Mouse (Mus musculus) CH12.LX (cell line): ENCODE measurements at regions not wholly inside any gene's neighbourhood (a gene's known extent, or its start where the extent isn't known, plus 50 kb on each side); places are given as distances from the start of the nearest gene placed in this dataset.

Experiments used
- DNase-seq: peaks from one replicate; pipeline ENCODE4 v3.0.0-alpha.2; 2013; ENCODE audit errors: extremely low read depth
- H3K27ac ChIP-seq: 2 replicates; pipeline ENCODE4 v1.5.1; 2012; ENCODE audit warnings: low read depth, mild to moderate bottlenecking, control low read depth, moderate library complexity; ENCODE audit not compliant: insufficient read depth
- H3K27me3 ChIP-seq: replicated peaks from 2 replicates; pipeline ENCODE3; 2012; ENCODE audit warnings: inconsistent platforms
- H3K36me3 ChIP-seq, 2 experiments: replicated peaks in 1 of 2; 2 replicates each; pipeline versions ENCODE3 to v1.6.1; 2012; ENCODE audit warnings: inconsistent platforms in 1 of 2, low read length in 1 of 2, mild to moderate bottlenecking in 1 of 2, mixed read lengths in 1 of 2, moderate library complexity in 1 of 2; ENCODE audit not compliant: control insufficient read depth in 1 of 2, insufficient read depth in 1 of 2
- H3K4me1 ChIP-seq, 2 experiments: 2 replicates each; pipeline ENCODE4 v1.6.1; 2012; ENCODE audit warnings: inconsistent platforms in 1 of 2, moderate library complexity in 1 of 2; ENCODE audit not compliant: insufficient read depth in 2 of 2, control insufficient read depth in 1 of 2
- H3K4me2 ChIP-seq: 2 replicates; pipeline ENCODE4 v1.6.1; 2012; ENCODE audit warnings: low read depth, mild to moderate bottlenecking, control low read depth; ENCODE audit not compliant: poor library complexity, insufficient read depth, severe bottlenecking
- H3K4me3 ChIP-seq, 3 experiments: fragments of 150-350 bp in 1 of 3; sonication (generic) in 1 of 3; replicated peaks in 1 of 3; 2 replicates each; pipeline versions ENCODE3 to v1.5.1; 2011 to 2012; ENCODE audit warnings: low read depth in 2 of 3, low read length in 2 of 3, mild to moderate bottlenecking in 2 of 3, moderate library complexity in 2 of 3, control low read depth in 1 of 3, improper control_type of control experiment in 1 of 3, inconsistent platforms in 1 of 3, mixed read lengths in 1 of 3; ENCODE audit not compliant: poor library complexity in 1 of 3
- H3K79me2 ChIP-seq: replicated peaks from 2 replicates; pipeline ENCODE4 v1.6.1; 2012; ENCODE audit warnings: mild to moderate bottlenecking, moderate library complexity; ENCODE audit not compliant: control insufficient read depth, poor library complexity, insufficient read depth, severe bottlenecking; ENCODE audit errors: extremely low read depth
- H3K9ac ChIP-seq: 2 replicates; pipeline ENCODE4 v1.6.1; 2012; ENCODE audit warnings: low read depth, mild to moderate bottlenecking, control low read depth, moderate library complexity; ENCODE audit not compliant: insufficient read depth
- H3K9me3 ChIP-seq: replicated peaks from 2 replicates; pipeline ENCODE3; 2012; ENCODE audit warnings: low read length, inconsistent platforms, mixed read lengths
- CHD2 ChIP-seq: IDR thresholded peaks from 2 replicates; pipeline ENCODE4 v1.6.1; 2011; ENCODE audit warnings: low read length, improper control_type of control experiment
- CTCF ChIP-seq, 2 experiments: IDR thresholded peaks in 1 of 2; conservative IDR thresholded peaks in 1 of 2; 2 replicates each; pipeline ENCODE4 v1.5.1; 2011 to 2012; ENCODE audit warnings: low read depth in 2 of 2, low read length in 2 of 2, improper control_type of control experiment in 1 of 2, inconsistent platforms in 1 of 2, mild to moderate bottlenecking in 1 of 2, moderate library complexity in 1 of 2
- ELF1 ChIP-seq: IDR thresholded peaks from 2 replicates; pipeline ENCODE4 v1.6.1; 2014; ENCODE audit warnings: low read depth, mild to moderate bottlenecking, inconsistent platforms, low read length, improper control_type of control experiment
- EP300 ChIP-seq: IDR thresholded peaks from 2 replicates; pipeline ENCODE4 v1.6.1; 2011; ENCODE audit warnings: low read length, improper control_type of control experiment
- ETS1 ChIP-seq: conservative IDR thresholded peaks from 2 replicates; pipeline ENCODE4 v1.6.1; 2012; ENCODE audit warnings: low read depth, mild to moderate bottlenecking, inconsistent platforms, low read length, improper control_type of control experiment, moderate library complexity
- KAT2A ChIP-seq: IDR thresholded peaks from 2 replicates; pipeline ENCODE4 v1.6.1; 2012; ENCODE audit warnings: low read length, improper control_type of control experiment, inconsistent platforms; ENCODE audit not compliant: insufficient replicate concordance
- MAFK ChIP-seq: IDR thresholded peaks from 2 replicates; pipeline ENCODE4 v1.6.1; 2011; ENCODE audit warnings: low read length, improper control_type of control experiment; ENCODE audit not compliant: insufficient replicate concordance
- MAX ChIP-seq: IDR thresholded peaks from 2 replicates; pipeline ENCODE4 v1.6.1; 2011; ENCODE audit warnings: low read length, improper control_type of control experiment
- MAZ ChIP-seq: IDR thresholded peaks from 2 replicates; pipeline ENCODE4 v1.6.1; 2012; ENCODE audit warnings: low read depth, mild to moderate bottlenecking, inconsistent platforms, low read length, improper control_type of control experiment, moderate library complexity
- MEF2A ChIP-seq: IDR thresholded peaks from 2 replicates; pipeline ENCODE4 v1.6.1; 2014; ENCODE audit warnings: low read depth, mild to moderate bottlenecking, inconsistent platforms, low read length, improper control_type of control experiment, borderline replicate concordance
- MYC ChIP-seq: IDR thresholded peaks from 2 replicates; pipeline ENCODE4 v1.6.1; 2011; ENCODE audit warnings: low read depth, mild to moderate bottlenecking, improper control_type of control experiment, low read length
- NELFE ChIP-seq: IDR thresholded peaks from 2 replicates; pipeline ENCODE4 v1.6.1; 2011; ENCODE audit warnings: low read depth, low read length, improper control_type of control experiment
- POLR2A ChIP-seq: IDR thresholded peaks from 2 replicates; pipeline ENCODE4 v1.6.1; 2011; ENCODE audit warnings: low read depth, mild to moderate bottlenecking, improper control_type of control experiment, low read length
- POLR2AphosphoS2 ChIP-seq: IDR thresholded peaks from 2 replicates; pipeline ENCODE4 v1.6.1; 2011; ENCODE audit warnings: low read depth, low read length, improper control_type of control experiment
- RCOR1 ChIP-seq: conservative IDR thresholded peaks from 2 replicates; pipeline ENCODE4 v1.6.1; 2012; ENCODE audit warnings: low read depth, mild to moderate bottlenecking, inconsistent platforms, low read length, improper control_type of control experiment
- TCF12 ChIP-seq: IDR thresholded peaks from 2 replicates; pipeline ENCODE4 v1.6.1; 2014; ENCODE audit warnings: low read depth, mild to moderate bottlenecking, inconsistent platforms, low read length, improper control_type of control experiment
- UBTF ChIP-seq: IDR thresholded peaks from 2 replicates; pipeline ENCODE4 v1.6.1; 2012; ENCODE audit warnings: low read depth, mild to moderate bottlenecking, inconsistent platforms, low read length, improper control_type of control experiment, moderate library complexity
- USF1 ChIP-seq: IDR thresholded peaks from 2 replicates; pipeline ENCODE4 v1.6.1; 2014; ENCODE audit warnings: low read depth, mild to moderate bottlenecking, inconsistent platforms, low read length, improper control_type of control experiment
- dilution Hi-C: fragments of 300-500 bp; cut with MboI; formaldehyde crosslinking; loops from 2 replicates; pipeline ENCODE4 v1.14.3; 2020; ENCODE audit warnings: low sequenced_read_pairs; ENCODE audit not compliant: extremely low pct_unique_long_range_greater_than_20kb, extremely low pct_ligation_motif_present
- in situ Hi-C: fragments of 300-500 bp; cut with MboI; formaldehyde crosslinking; loops from 3 replicates; pipeline ENCODE4 v1.14.3; 2019; ENCODE audit warnings: low sequenced_read_pairs, low pct_ligation_motif_present, low pct_unique_long_range_greater_than_20kb, mixed read lengths

- H3K27me3 ChIP-seq, result no peaks in the 10 kb centered on the region
- no peak overlapping the region for H3K27ac ChIP-seq
- no peak for TF ChIP-seq CHD2
- no peak for TF ChIP-seq TCF12
- TF ChIP-seq MAX, result no peak
- TF ChIP-seq MYC, result no peak
- TF ChIP-seq POLR2AphosphoS2, result no peak
- no peak for TF ChIP-seq EP300
- TF ChIP-seq MAFK, result no peak
- TF ChIP-seq CTCF (conservative IDR thresholded peaks at IDR 0.05 in 1 of 2, IDR thresholded peaks at IDR 0.05 in 1 of 2; ENCODE audit: low read depth in 2 of 2, low read length in 2 of 2), result no peak
- no peaks in the 10 kb centered on the region for H3K79me2 ChIP-seq
- dilution Hi-C loops, result no loop called here
- no peaks in the 10 kb centered on the region for H3K9me3 ChIP-seq
- in situ Hi-C loops, result no loop called here
- peaks cover 0 to under 1% of the 10 kb centered on the region in 2 experiments; a peak in 1 of 4 replicates for H3K4me1 ChIP-seq
- H3K9ac ChIP-seq, result no peak overlapping the region
- no peaks in the 10 kb centered on the region for H3K36me3 ChIP-seq
- no peak overlapping the region for H3K4me2 ChIP-seq
- DNase-seq, result no peak
- H3K4me3 ChIP-seq, result no peak overlapping the region
Observed at GRCm38 (mm10) chr2:147529161-147529560, 167.4 kb downstream of the Pax1 start.

- no peaks in the 10 kb centered on the region for H3K79me2 ChIP-seq
- H3K9me3 ChIP-seq, result no peaks in the 10 kb centered on the region
- no peak overlapping the region for H3K27ac ChIP-seq
- dilution Hi-C loops (no loop called here), in situ Hi-C loops (no loop called here)
- H3K4me3 ChIP-seq, result no peak overlapping the region
- no peak for TF ChIP-seq CTCF (conservative IDR thresholded peaks at IDR 0.05 in 1 of 2, IDR thresholded peaks at IDR 0.05 in 1 of 2; ENCODE audit: low read depth in 2 of 2, low read length in 2 of 2)
- no peak for TF ChIP-seq POLR2AphosphoS2
- TF ChIP-seq POLR2A, result no peak
- TF ChIP-seq ETS1, result no peak
- TF ChIP-seq ELF1, result no peak
- no peak for TF ChIP-seq MEF2A
- no peak for TF ChIP-seq USF1
- TF ChIP-seq NELFE, result no peak
- no peak for TF ChIP-seq MAZ
- TF ChIP-seq TCF12, result no peak
- TF ChIP-seq UBTF, result no peak
- no peak for TF ChIP-seq RCOR1
- no peak for TF ChIP-seq KAT2A
- no peaks in the 10 kb centered on the region for H3K36me3 ChIP-seq
- H3K4me2 ChIP-seq, result no peak overlapping the region
- no peak for DNase-seq
- no peaks in the 10 kb centered on the region for H3K4me1 ChIP-seq
- no peak overlapping the region for H3K9ac ChIP-seq
- no peaks in the 10 kb centered on the region for H3K27me3 ChIP-seq
Observed at GRCm38 (mm10) chr2:147515436-147515835, 153.7 kb downstream of the Pax1 start.
